Mouse (Mus musculus) limb, embryonic 11.5 days (tissue): ENCODE data around the gene Rab3il1. TPM values are rescaled to one million over a fixed set of nuclear protein-coding genes. Genes with fewer than 3 reads are reported as not detected.

ENCODE experiments used
- ATAC-seq: fragments of 200-750 bp; cut with Nextera tagmentation; 2 replicates; pipeline ENCODE4 v1.8.0; 2017; ENCODE audit warnings: low read depth; ENCODE audit not compliant: insufficient number of reproducible peaks, low FRiP score, low TSS enrichment
- DNase-seq: peaks from one replicate; pipeline ENCODE4 v3.0.0-alpha.2; 2015; ENCODE audit warnings: low spot score
- H3K27ac ChIP-seq: fragments of 300-500 bp; sonication (generic); replicated peaks from 2 replicates; pipeline ENCODE4 v1.5.1; 2014; ENCODE audit warnings: low read depth, mild to moderate bottlenecking, low read length
- H3K27me3 ChIP-seq: fragments of 300-500 bp; sonication (generic); 2 replicates; pipeline ENCODE4 v1.6.1; 2014; ENCODE audit warnings: mild to moderate bottlenecking, low read length, mixed read lengths; ENCODE audit not compliant: control insufficient read depth, insufficient read depth
- H3K36me3 ChIP-seq: fragments of 300-500 bp; sonication (generic); 2 replicates; pipeline ENCODE4 v1.6.1; 2014; ENCODE audit warnings: mild to moderate bottlenecking, low read length, moderate library complexity, mixed read lengths; ENCODE audit not compliant: control insufficient read depth, insufficient read depth
- H3K4me1 ChIP-seq: fragments of 300-500 bp; sonication (generic); 2 replicates; pipeline ENCODE4 v1.6.1; 2014; ENCODE audit warnings: low read length, mixed read lengths; ENCODE audit not compliant: control insufficient read depth, insufficient read depth
- H3K4me2 ChIP-seq: fragments of 300-500 bp; sonication (generic); 2 replicates; pipeline ENCODE4 v1.6.1; 2014; ENCODE audit warnings: low read depth, mild to moderate bottlenecking, moderate library complexity; ENCODE audit not compliant: severe bottlenecking
- H3K4me3 ChIP-seq: fragments of 300-500 bp; sonication (generic); 2 replicates; pipeline ENCODE4 v1.5.1; 2014; ENCODE audit warnings: low read depth, low read length
- H3K9ac ChIP-seq: fragments of 300-500 bp; sonication (generic); 2 replicates; pipeline ENCODE4 v1.6.1; 2014; ENCODE audit warnings: mild to moderate bottlenecking, low read length
- H3K9me3 ChIP-seq: fragments of 300-500 bp; sonication (generic); 2 replicates; pipeline ENCODE4 v1.6.1; 2016; ENCODE audit warnings: low read length; ENCODE audit not compliant: control insufficient read depth
- WGBS: fragments of 180-500 bp; shearing (Covaris S2); extraction: QIAGEN DNeasy Blood & Tissue Kit; methylation state at CpG from one replicate; pipeline ENCODE4 v1.1.7; 2014; 5-methylcytosine and 5-hydroxymethylcytosine counted together
- polyA plus RNA-seq: library from polyadenylated mRNA; unstranded; fragments of >200 nt; fragmentation: Nextera tagmentation; extraction: Ambion mirVana; gene quantifications from 2 replicates; pipeline ENCODE4 v1.2.1, GENCODE M21; 2014

Rab3il1 gene
- polyA plus RNA-seq, 1 experiment from 2014 or later = 44.5 TPM

DNA sequence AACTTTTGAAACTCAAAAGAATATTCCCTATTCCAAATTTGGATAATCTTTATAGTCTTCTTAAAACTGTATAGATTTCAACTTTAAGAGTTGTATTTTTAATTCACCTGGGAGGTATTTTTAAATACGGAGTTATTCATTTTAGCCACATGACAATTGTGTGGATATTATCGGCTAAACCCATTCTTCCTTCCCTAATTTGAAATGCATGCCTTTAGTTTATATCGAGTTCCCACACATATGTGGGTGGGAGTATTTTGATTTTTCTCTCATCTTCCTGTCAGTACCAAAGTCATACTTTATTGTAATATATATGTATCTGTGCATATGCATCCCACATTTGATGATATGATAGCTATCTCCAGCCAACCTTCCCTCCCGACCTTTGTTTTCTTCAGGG lies 21.2 kb upstream of the Rab3il1 start, which contains the start of gene Fth1:
Fth1 (plus strand) TSS at position 341 of the 400 bp plus-strand sequence.
- ATAC-seq (no peak), DNase-seq (no peak)
- Histone ChIP-seq H3K9me3 (no peaks in the 10 kb centered on the region), H3K27me3 (no peaks in the 10 kb centered on the region), H3K36me3 (peaks cover 11% of the 10 kb centered on the region), H3K4me3 (no peak within 1 kb of the TSS), H3K4me2 (no peak within 1 kb of the TSS), H3K9ac (no peak within 1 kb of the TSS), H3K27ac (no peak within 1 kb of the TSS), H3K4me1 (peaks cover 9% of the 10 kb centered on the region; the same call in 1 of the 2 replicates)
- 90% methylated on average over 4 of the region's 4 CpGs for WGBS

DNA sequence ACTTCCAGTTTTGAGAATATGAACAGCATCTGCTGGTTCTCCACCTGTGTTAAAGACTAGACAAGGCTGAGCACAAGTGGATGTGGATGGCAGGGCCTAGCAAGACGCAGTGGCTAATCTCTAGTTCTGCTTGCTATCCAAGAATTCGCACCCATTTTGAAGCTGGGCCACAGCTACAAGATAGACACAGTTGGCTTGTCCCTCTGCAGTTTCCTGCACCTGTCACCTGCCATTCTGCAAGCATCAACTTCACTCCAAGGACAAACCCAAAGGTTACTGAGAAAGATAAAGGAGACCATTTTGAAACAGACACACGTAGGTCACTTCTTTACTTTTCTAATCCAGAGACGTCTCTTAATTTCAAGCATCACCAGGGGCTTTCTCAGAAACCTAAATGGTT lies 19.8 kb upstream of the Rab3il1 start:
- DNase-seq = no peak
- H3K9ac ChIP-seq = peak overlapping the region; percentile 76
- peak overlapping the region; percentile 40 for H3K4me2 ChIP-seq
- no peaks in the 10 kb centered on the region for H3K9me3 ChIP-seq
- WGBS = 71% methylated on average over 4 of the region's 4 CpGs
- H3K36me3 ChIP-seq = peaks cover 17% of the 10 kb centered on the region
- H3K27ac ChIP-seq = peak overlapping the region; percentile 88
- H3K27me3 ChIP-seq = no peaks in the 10 kb centered on the region
- no peak for ATAC-seq
- peak overlapping the region; percentile 94 for H3K4me3 ChIP-seq
- H3K4me1 ChIP-seq = peaks cover 9% of the 10 kb centered on the region; the same call in 1 of the 2 replicates

DNA sequence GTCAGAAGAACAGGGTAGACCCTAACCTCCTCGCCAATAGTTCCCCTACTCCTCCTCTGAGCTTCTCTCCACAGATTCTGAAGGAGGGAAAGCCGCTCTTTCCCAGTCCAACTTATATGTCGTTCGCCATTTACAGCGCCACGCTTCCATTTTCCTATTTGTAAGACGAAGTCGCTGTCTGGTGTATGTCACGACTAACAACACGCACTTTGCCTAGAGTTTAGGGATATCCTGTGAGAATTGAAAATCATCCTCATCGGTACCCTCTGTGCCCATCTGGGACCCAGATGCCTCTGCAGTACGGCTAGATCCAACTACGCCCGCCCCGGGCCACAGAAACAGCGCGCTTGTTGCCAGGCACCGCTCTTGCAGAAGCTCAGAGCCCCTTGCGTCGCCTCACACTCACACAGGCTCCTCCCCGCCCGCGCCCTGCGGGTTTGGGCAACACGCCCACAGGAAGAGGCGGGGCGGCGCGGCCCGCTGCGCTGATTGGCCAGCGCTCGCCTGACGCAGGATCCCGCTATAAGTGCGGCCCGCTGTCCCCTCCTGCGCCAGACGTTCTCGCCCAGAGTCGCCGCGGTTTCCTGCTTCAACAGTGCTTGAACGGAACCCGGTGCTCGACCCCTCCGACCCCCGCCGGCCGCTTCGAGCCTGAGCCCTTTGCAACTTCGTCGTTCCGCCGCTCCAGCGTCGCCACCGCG lies 19.2 kb upstream of the Rab3il1 start:
- no peaks in the 10 kb centered on the region for H3K27me3 ChIP-seq
- peak overlapping the region; percentile 88 for H3K27ac ChIP-seq
- H3K36me3 ChIP-seq = peaks cover 17% of the 10 kb centered on the region
- peak overlapping the region; percentile 76 for H3K9ac ChIP-seq
- H3K9me3 ChIP-seq = no peaks in the 10 kb centered on the region
- peaks cover 15% of the 10 kb centered on the region for H3K4me1 ChIP-seq
- ATAC-seq (peak; percentile 96), DNase-seq (peak; percentile 98)
- H3K4me2 ChIP-seq = peak overlapping the region; percentile 40
- H3K4me3 ChIP-seq = peak overlapping the region; percentile 94
- under 1% methylated on average over 59 of the region's 59 CpGs for WGBS

DNA sequence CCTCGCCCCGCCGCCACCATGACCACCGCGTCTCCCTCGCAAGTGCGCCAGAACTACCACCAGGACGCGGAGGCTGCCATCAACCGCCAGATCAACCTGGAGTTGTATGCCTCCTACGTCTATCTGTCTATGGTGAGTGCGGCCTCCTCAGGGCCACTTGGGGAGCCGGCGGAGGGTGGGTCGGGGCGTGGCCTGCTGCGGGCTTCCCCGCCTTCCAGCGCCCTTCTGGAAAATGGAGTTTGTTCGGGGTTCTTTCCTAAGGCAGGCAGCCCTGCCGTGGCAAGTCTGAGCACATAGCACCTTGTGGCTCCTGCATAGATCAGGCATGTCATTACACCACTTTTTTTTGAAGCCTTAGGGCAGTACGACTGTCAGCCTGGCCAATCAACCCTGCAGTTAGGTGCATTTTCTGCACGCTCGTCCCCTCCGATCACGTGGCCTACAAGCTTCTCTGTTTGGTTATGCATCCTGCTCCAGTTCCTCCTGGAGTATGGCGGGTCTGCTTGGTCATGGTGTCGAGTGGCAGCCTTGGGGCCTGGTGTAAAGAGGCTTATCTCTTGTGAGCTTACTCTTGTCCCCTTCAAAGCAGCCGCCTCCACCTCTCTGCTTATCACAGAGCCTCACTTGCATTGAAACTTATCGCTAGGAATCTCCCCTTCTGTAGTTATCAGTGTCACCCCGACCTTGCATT lies 18.5 kb upstream of the Rab3il1 start:
- Histone ChIP-seq H3K36me3 (peaks cover 17% of the 10 kb centered on the region), H3K27ac (peak overlapping the region; percentile 88), H3K4me3 (peak overlapping the region; percentile 94), H3K9me3 (no peaks in the 10 kb centered on the region), H3K27me3 (no peaks in the 10 kb centered on the region), H3K9ac (peak overlapping the region; percentile 70), H3K4me1 (peaks cover 18% of the 10 kb centered on the region), H3K4me2 (peak overlapping the region; percentile 40)
- peak; percentile 73 for DNase-seq
- peak; percentile 67 for ATAC-seq
- WGBS = under 1% methylated on average over 31 of the region's 31 CpGs

DNA sequence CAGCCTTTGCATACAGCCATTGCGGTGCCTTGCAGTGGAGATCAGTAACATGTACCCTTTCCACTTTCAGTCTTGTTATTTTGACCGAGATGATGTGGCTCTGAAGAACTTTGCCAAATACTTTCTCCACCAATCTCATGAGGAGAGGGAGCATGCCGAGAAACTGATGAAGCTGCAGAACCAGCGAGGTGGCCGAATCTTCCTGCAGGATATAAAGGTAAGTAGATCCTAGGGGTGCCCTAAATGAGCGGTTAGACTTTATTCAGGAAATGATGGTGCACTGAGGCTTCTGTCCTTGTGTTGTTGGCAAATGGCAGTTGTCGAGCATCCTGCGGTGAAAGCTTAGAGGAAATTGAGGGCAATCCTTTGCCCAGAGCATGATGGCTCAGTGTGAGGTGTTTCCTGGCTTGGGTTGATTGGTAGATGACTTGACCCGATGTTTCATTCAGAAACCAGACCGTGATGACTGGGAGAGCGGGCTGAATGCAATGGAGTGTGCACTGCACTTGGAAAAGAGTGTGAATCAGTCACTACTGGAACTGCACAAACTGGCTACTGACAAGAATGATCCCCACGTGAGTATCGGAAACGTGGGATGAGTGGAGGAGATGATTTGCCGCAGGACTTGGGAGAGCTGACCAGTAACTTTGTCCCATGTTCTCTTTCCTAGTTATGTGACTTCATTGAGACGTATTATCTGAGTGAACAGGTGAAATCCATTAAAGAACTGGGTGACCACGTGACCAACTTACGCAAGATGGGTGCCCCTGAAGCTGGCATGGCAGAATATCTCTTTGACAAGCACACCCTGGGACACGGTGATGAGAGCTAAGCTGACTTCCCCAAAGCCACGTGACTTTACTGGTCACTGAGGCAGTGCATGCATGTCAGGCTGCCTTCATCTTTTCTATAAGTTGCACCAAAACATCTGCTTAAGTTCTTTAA lies 17.1 kb upstream of the Rab3il1 start:
- WGBS = 92% methylated on average over 20 of the region's 20 CpGs
- Histone ChIP-seq H3K4me3 (peak overlapping the region; percentile 94; the same call in 1 of the 2 replicates), H3K27ac (no peak overlapping the region), H3K9ac (no peak overlapping the region), H3K4me1 (peaks cover 18% of the 10 kb centered on the region), H3K27me3 (no peaks in the 10 kb centered on the region), H3K4me2 (peak overlapping the region; percentile 40), H3K9me3 (no peaks in the 10 kb centered on the region), H3K36me3 (peaks cover 17% of the 10 kb centered on the region)
- ATAC-seq = no peak
- DNase-seq = no peak

DNA sequence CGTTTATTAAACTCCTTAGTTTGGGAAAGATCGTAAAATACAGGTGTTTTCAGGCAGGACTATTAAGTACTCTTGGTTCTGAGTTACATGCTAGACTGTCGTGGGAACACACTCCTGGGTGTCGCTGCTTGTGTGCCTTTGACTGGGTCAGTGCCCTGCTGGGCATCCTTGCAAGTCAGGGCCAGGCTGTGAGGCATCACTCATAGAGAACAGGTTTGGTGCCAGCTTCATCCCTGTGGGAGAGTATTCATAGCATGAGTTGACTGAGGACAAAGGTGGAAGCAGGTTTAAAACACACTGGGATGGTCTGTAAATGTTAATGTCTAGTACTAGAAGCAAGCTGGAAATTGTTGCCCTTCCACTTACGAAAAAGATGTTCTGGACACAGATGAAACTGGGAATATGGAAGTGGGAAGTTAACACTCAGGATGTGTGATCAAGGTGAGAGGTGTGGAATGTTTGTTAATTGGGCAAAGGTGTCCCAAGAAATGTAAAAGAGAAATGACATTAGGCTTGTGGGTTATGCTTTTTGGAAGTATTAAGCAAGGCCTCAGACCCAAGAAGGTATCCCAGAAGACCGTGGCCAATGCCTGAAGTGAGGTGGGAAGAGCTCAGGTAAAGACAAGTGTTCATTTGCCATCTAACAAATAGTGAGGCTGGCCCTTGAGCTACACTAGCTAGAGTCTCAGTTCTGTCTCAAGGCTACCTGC lies 16.1 kb upstream of the Rab3il1 start:
- Histone ChIP-seq H3K36me3 (peaks cover 17% of the 10 kb centered on the region), H3K4me2 (no peak overlapping the region), H3K9me3 (no peaks in the 10 kb centered on the region), H3K9ac (no peak overlapping the region), H3K27me3 (no peaks in the 10 kb centered on the region), H3K4me1 (peaks cover 18% of the 10 kb centered on the region), H3K27ac (no peak overlapping the region), H3K4me3 (no peak overlapping the region)
- ATAC-seq (no peak), DNase-seq (no peak)
- 91% methylated on average over 6 of the region's 6 CpGs for WGBS

DNA sequence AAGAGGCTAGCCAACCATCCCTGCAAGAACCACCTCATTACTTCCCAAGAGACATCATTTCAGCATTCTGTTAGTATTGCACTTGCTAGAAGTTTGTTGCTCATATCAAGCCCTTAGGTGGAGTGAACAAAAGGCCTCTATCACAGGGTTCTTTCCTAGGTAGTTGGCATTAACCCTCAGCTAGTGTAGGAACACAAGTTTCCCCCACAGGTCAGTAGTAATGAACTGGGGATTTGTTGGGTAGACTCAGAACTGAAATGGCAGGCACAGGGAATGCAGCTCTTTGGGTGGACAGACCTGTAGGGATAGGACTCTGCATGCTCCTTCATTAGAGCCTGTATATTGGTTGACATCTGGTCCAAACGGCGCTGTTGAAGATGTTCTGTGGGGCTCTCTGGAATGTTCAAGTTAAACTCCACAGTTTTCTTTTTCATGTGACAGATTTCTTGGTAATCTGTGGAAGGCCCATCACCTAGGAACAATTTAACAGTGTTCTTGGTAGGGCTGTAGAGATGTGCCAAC lies 15.5 kb upstream of the Rab3il1 start:
- Histone ChIP-seq H3K9me3 (no peaks in the 10 kb centered on the region), H3K27ac (no peak overlapping the region), H3K27me3 (no peaks in the 10 kb centered on the region), H3K4me2 (no peak overlapping the region), H3K4me1 (peaks cover 18% of the 10 kb centered on the region), H3K9ac (no peak overlapping the region), H3K4me3 (no peak overlapping the region), H3K36me3 (peaks cover 17% of the 10 kb centered on the region)
- ATAC-seq (no peak), DNase-seq (no peak)
- 93% methylated on average over 2 of the region's 2 CpGs for WGBS
